Mouse (Mus musculus): ENCODE results near the gene Pde9a.
A peak's percentile ranks its signal among the peaks of the same experiment; 100 is the strongest.
"Not testable (repeated sequence)": the region's sequence is repeated elsewhere in the genome, so short reads cannot be mapped to it uniquely, and the experiment has no call there.

The Pde9a gene

DNA sequence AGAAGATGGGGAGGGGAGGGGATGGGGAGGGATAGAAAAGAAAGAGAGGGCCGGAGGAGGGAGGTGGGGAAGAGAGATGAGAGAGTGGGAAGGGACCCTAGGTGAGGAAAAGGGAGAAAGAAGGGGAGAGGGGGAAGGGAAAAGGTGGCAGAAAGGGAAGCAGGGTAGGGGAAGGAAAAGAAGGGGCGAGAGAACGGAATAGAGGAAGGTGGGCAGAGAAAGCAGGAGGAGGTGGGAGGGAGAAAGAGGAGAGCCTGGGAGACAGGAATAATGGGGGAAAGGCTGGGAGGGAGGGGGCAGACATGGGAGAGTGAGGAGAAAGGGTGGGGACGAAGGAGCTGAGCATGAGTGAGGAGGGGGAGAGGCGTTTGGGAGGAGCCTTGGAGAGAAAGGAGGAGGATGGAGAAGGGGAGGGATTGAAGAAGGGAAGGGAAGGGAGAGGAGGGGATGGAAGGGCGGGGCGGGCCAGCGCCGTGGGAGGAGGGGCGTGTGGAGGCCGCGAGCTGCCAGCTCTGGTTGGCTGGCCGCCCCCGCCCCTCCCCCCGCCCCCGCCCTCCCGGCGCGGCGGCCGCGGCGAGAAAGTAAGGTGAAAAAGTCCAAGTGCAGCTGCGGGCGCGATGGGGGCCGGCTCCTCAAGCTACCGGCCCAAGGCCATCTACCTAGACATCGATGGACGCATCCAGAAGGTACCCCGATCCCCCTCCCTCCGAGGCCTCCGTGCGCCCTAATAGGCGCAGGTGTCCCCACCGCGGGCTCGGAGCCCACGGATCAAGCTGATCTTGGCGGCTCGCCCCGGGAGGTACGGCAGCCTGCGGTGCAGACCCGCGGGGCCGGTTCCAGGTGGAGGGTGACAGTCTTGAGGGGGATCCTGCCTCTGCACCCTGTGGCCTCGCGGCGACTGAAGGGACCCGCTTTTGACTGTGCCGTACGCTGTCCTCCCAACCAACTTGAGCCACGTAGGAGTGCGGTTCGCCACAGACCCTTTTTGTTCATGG is at the start of gene Pde9a:
Gene Pde9a, plus strand, starts transcription at position 540 of the 995 bp plus-strand sequence.
- DNase-seq (ENCODE audit: low read depth), result no peak

DNA sequence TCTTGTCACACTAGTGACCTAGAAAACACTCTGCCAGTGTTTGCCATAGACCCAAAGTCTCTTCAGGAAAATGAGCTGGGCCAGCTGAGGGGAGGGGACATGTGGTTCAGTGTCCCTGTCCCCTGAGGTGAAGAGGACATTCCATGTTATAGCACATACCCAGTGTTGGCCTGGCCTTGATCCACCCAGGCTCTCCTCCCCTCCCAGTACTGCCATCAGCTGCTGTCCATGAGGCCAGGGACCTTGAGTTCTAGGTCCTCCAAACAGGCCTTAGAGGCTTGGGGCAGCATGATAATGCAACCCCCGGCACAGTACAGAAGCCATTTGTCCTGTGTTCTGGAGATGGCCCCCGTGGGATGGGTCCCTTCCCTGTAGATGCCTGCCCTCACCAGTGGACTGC is 46.2 kb upstream of the Pde9a start:
- no peak for DNase-seq (ENCODE audit: low read depth)

DNA sequence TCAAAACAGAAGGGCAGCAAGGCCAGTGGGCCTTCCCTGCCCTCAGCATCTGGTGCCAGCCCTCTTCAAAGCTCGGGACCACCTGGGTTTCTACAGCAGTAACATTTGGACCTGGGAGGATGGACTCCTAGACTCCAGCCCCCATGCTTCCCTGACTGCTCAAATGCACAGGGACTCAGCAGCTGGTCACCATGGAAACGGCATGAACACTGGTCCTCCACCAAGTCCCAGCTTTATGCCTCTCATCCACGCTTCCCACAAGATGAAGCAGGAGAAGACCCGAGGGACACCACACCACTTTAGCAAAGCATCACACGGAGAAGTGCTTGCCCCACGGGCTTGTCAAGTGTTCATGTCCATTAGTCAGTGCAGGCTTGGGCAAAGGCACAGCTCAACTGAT is 43.8 kb upstream of the Pde9a start:
- no peak for DNase-seq (ENCODE audit: low read depth)

GRCm38 (mm10) chr17:31344172-31344801 is 41.7 kb upstream of the Pde9a start:
- peak; percentile 51 for DNase-seq (ENCODE audit: low read depth)

- DNase-seq (ENCODE audit: low read depth), result no peak
These were observed 41.2 kb upstream of the Pde9a start for GRCm38 (mm10) chr17:31344816-31345215.

DNA sequence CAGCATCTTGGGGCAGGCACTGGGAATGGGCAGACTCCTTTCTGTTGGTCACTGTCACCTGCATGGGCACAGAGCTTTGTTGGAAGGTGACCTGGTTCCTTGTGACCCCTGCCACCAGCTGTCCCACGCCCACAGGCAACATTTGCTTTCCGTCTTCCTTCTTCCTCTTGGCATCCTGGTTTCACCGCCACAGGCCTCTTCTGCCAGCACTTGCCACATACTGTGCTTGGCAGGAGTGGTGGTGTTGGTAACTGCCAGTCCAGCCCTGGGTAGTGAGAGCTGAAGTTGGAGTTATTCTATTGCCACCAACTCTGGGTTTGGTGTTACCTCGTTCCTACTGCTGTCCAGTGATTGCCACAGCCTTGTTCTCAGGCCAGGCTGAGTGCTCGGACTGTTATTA is 37.9 kb upstream of the Pde9a start:
- no peak for DNase-seq (ENCODE audit: low read depth)

DNA sequence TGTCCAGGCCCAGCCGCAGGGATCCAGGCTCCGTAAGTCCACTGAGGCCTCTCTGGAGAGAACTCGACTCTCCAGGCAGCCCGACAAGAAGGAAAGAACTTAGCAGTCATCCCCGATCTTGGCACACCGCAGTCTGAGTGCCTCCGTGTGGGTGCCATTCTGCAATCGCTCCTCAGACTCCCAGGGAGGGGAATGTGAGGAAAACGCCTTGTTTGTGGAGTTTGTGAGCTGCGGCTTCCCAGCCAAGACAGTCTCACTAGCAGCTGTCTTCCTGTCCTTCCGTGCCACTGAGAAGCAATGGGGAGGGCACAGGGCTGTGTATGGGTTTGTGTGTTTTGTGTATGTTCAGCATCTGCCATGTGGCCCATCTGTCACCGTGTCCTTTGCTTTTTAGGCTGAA is 36.6 kb upstream of the Pde9a start:
- no peak for DNase-seq (ENCODE audit: low read depth)

DNA sequence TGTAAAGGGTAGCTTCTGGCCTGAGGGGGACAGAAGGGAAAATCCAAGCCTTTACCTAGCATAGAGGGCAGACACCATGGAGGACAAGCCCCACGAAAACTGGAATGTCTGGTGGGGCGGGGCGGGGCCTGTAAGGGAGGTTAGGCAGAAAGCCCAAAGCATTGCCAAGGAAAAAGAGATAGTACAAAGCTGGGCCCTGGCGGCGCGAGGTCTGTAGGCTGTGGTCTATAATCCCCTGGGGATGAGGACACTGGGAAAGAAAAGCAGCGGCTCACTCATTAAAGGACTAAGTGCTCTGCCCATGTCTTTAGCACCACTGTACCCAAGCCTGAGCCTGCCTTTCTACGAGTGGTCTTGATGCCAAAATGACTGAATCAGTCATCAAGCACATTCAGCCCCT is 34.0 kb upstream of the Pde9a start:
- no peak for DNase-seq (ENCODE audit: low read depth)

GRCm38 (mm10) chr17:31353255-31353654 is 32.8 kb upstream of the Pde9a start:
- no peak for DNase-seq (ENCODE audit: low read depth)

- not testable (repeated sequence) for DNase-seq (ENCODE audit: low read depth)
These were observed 31.3 kb upstream of the Pde9a start for GRCm38 (mm10) chr17:31354684-31355083.

DNA sequence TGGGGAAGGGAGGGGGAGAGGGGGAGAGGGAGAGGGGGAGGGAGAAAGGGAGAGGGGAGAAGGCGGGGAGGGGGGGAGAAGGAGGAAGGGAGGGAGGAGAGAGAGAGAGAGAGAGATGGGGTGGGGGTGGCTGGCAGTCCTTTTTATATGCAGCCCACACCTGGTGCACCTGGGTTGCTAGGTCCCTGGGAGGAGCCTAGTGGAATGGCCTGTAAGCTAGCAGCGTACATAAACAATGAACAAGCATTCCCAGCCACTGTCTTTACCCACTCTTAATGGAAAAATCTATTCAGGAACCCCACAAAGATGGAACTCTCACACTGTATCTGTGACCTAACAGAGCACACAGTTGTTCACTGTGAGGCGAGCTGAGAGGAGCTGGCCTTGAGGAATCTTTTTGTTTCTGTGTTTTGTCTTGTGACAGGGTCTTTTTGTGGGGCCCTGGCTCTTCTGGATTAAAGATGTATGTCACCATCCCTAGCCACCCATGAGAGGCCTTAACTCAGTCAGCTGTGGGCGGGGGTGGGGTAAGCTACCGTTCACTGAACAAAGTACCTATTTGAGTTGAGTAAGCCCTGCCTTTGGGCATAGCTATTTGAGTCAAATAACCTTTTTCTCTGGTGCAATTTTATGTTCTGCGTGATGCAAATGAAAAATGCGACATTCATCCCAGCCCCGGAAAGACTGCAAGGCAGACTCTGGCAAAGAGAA is 30.1 kb upstream of the Pde9a start:
- DNase-seq (ENCODE audit: low read depth), result no peak

DNA sequence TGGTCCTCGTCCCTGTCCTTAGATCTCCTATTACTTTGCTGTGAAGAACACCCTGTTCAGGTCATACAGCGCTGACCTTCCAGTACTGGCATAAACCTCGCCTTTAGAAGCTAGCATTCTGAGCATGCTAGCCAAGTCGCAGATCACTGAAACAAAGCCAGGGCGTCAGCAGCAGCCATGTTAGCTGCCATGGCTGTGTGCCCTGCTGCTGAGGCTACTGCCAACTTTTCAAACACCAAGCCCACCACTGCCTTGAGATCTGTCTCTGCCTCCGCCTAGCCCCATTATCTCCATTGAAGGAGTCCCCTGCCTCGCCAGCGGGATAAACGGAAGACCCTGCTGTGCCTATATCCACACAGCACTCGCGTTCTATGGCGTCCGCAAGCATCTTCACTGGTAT is 25.4 kb upstream of the Pde9a start:
- no peak for DNase-seq (ENCODE audit: low read depth)

GRCm38 (mm10) chr17:31365586-31366166 is 20.3 kb upstream of the Pde9a start:
- no peak for DNase-seq (ENCODE audit: low read depth)

DNA sequence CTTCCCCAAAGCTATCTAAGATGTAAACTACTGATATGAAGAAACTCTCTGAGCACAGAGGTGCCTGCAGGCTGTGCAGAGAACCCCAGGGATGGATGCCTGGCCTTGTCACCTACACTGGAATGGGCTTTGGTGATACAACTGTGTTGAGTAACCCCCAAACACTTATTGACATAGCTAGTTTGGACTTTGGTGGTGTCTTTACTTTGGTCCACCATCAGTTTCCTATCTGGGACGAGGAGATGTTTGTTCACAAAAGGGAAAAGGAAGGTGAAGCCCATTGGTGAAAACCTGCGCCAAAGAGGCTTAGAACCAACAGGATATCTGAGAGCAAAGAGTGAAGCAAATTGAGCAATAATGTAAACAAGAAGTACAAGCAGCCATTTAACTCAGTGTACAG is 15.8 kb upstream of the Pde9a start:
- no peak for DNase-seq (ENCODE audit: low read depth)

- DNase-seq (ENCODE audit: low read depth), result no peak
These were observed 15.1 kb upstream of the Pde9a start for GRCm38 (mm10) chr17:31370931-31371330.

- DNase-seq (ENCODE audit: low read depth), result peak; percentile 10
These were observed 8.0 kb upstream of the Pde9a start for GRCm38 (mm10) chr17:31377961-31378360.

DNA sequence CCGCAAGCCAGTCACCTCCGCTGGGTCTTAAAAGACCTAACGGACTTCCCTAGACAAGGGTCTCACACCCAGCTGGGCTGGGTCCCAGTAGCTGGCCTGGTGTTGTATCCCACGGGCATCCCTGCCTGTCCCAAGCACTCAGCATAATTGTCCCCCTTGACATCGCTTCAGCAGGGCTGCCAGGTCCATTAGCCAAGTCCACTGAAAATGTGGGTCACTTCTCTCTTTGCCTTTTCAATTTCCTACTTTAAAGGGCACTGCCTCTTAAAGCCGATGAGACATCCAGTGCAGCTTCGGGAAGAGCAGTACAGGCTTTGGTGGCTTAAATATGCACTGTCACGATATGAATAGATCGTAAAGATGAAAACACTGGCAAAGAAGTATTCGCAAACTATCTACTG is 7.6 kb upstream of the Pde9a start:
- DNase-seq (ENCODE audit: low read depth), result no peak

DNA sequence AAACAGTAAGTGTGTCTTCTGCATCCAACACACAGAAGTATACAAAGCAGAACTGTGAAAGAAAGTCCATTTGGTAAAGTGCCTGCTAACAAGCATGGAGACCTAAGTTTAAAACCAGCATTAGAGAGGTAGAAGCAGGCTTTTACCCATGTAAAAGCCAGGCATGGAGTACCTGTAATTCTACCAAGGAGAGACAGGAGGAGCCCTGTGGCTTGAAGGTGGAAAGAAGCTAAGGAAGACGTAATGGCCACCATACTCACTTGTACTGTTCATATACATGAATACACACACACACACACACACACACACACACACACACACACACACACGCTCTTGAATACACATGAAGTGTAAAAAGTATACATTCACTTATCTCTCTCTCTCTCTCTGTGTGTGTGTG is 6.9 kb upstream of the Pde9a start:
- no peak for DNase-seq (ENCODE audit: low read depth)

DNA sequence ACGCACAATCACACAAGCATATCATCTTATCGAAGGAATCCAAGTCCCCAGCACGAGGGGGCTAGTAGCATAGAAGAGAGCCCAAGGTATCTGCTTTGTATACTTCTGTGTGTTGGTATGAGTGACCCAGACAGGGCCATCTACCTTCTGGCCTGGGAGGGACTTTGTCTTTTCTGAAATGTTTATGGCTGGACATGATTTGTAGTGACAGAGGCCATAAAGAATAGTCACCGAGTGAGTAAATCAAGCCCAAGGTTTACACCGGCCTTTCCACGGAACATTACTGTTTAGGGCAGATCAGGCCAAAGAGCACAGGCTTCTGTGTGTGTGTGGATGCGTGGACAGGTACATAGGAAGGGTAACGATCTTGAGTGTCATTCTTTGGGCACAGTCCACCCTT is 6.1 kb upstream of the Pde9a start:
- no peak for DNase-seq (ENCODE audit: low read depth)

- no peak for DNase-seq (ENCODE audit: low read depth)
These were observed 2.7 kb upstream of the Pde9a start for GRCm38 (mm10) chr17:31383320-31383719.

- DNase-seq (ENCODE audit: low read depth), result no peak
These were observed 912 bp upstream of the Pde9a start for GRCm38 (mm10) chr17:31384968-31385627.

DNA sequence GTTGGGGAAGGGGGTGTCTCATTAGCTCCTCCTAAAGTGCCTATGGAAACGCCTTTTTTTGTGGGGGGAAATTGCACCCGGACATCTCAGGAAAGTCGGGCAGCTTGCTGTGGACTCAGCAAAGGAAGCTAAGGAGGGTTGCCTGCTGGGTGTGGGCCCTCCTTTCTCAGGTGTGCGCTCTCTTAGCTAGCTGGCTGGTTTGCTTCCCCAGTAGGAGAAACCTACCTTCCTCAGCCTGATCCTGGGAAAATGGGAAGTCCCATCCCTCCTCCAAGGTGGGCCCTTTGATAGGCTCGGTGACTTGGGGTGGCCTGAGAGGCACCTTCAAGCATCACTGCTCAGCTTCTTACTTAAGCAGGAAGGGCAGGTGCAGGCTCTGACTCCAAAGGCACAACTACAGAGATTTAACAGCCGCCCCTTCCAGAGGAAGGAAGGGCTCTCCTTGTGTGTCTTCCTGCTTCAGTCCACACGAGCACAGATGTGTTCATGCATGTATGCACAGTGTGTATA is 811 bp downstream of the Pde9a start:
- DNase-seq (ENCODE audit: low read depth), result no peak

All from c-Kit-positive CD71-positive TER-119-negative erythroid progenitor cells, embryonic 14.5 days (primary cell).